Mouse (Mus musculus): ENCODE measurements around the gene Tmem14a.

DNA sequence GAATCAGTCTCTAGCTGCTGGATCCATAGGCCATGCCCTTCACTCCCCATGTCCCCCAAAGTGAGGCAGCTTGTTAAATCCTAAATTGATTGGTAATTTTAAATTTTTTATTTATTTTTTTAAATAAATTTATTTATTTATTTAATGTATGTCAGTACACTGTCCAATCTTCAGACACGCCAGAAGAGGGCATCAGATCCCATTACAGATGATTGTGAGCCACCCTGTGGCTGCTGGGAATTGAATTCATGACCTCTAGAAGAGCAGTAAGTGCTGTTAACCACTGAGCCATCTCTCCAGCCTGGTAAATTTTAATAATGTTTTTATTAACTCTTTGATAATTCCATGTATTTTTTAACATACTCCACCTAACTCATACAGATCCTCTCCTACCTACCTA is 48.4 kb downstream of the Tmem14a start:
- TF ChIP-seq POLR2AphosphoS2 (IDR thresholded peaks at IDR 0.05; ENCODE audit: low read length) (no peak), CTCF (IDR thresholded peaks at IDR 0.05 in 2 of 3, conservative IDR thresholded peaks at IDR 0.05 in 1 of 3; ENCODE audit: control insufficient read depth in 1 of 3, insufficient read depth in 1 of 3, low read depth in 2 of 3, low read length in 3 of 3, poor library complexity in 1 of 3, severe bottlenecking in 1 of 3) (peak in 2 of 3 experiments; percentile 29 to 45; a peak in 3 of 6 replicates), UBTF (IDR thresholded peaks at IDR 0.05; ENCODE audit: borderline replicate concordance, insufficient read depth, low read depth, low read length) (no peak), POLR2A (IDR thresholded peaks at IDR 0.05; ENCODE audit: control insufficient read depth in 1 of 2, insufficient read depth in 1 of 2, low read depth in 1 of 2, low read length in 2 of 2, poor library complexity in 1 of 2) (no peak), SIN3A (IDR thresholded peaks at IDR 0.05; ENCODE audit: low read length) (no peak), USF2 (IDR thresholded peaks at IDR 0.05; ENCODE audit: borderline replicate concordance in 1 of 2, insufficient read depth in 1 of 2, low read depth in 1 of 2, low read length in 2 of 2) (no peak), GATA1 (IDR thresholded peaks at IDR 0.05; ENCODE audit: low read depth, low read length) (no peak), NRF1 (IDR thresholded peaks at IDR 0.05; ENCODE audit: insufficient read depth, low read depth, low read length, poor library complexity, severe bottlenecking) (no peak), JUND (IDR thresholded peaks at IDR 0.05; ENCODE audit: low read depth, low read length) (no peak), ELF1 (IDR thresholded peaks at IDR 0.05; ENCODE audit: low read depth, low read length) (no peak), NELFE (IDR thresholded peaks at IDR 0.05; ENCODE audit: low read depth, low read length) (no peak)
